Mouse (Mus musculus) testis, adult 2 months (tissue): ENCODE data around the gene Cblc. TPM values are rescaled to one million over a fixed set of nuclear protein-coding genes. Genes with fewer than 3 reads are reported as not detected.
A peak's percentile ranks its signal among the peaks of the same experiment; 100 is the strongest.

ENCODE experiments used
- H3K27ac ChIP-seq: fragments of 200-500 bp; 2 replicates; pipeline ENCODE4 v1.5.1; 2012; ENCODE audit warnings: low read depth, low read length; ENCODE audit not compliant: control insufficient read depth, insufficient read depth
- H3K27me3 ChIP-seq: fragments of 200-500 bp; 2 replicates; pipeline ENCODE4 v1.6.1; 2012; ENCODE audit warnings: mild to moderate bottlenecking, low read length, moderate library complexity; ENCODE audit not compliant: control insufficient read depth, insufficient read depth
- H3K36me3 ChIP-seq: fragments of 200-500 bp; 2 replicates; pipeline ENCODE4 v1.6.1; 2012; ENCODE audit warnings: mild to moderate bottlenecking, low read length; ENCODE audit not compliant: control insufficient read depth, insufficient read depth
- H3K4me1 ChIP-seq: fragments of 200-500 bp; 2 replicates; pipeline ENCODE4 v1.6.1; 2012; ENCODE audit warnings: low read length; ENCODE audit not compliant: control insufficient read depth, insufficient read depth
- H3K4me3 ChIP-seq: fragments of 200-500 bp; 2 replicates; pipeline ENCODE4 v1.5.1; 2012; ENCODE audit warnings: low read depth, mild to moderate bottlenecking, low read length, moderate library complexity, mixed read lengths; ENCODE audit not compliant: control insufficient read depth
- CTCF ChIP-seq: fragments of 200-500 bp; IDR thresholded peaks from 2 replicates; pipeline ENCODE4 v1.5.1; 2012; ENCODE audit warnings: low read depth, mild to moderate bottlenecking, inconsistent platforms, low read length, moderate library complexity; ENCODE audit not compliant: control insufficient read depth, insufficient read depth, insufficient replicate concordance
- POLR2A ChIP-seq: fragments of 200-500 bp; IDR thresholded peaks from 2 replicates; pipeline ENCODE4 v1.6.1; 2012; ENCODE audit warnings: low read depth, mild to moderate bottlenecking, inconsistent platforms, low read length, moderate library complexity; ENCODE audit not compliant: control insufficient read depth
- polyA plus RNA-seq: library from polyadenylated mRNA; depleted of rRNA; stranded (reverse); fragments of >200 nt; gene quantifications from 2 replicates; pipeline ENCODE4 v1.2.3, GENCODE M21; 2012

Cblc gene
- polyA plus RNA-seq, 1 experiment: not detected

GRCm38 (mm10) chr7:19748219-19749195, 48.1 kb downstream of the Cblc start:
- no peaks in the 10 kb centered on the region for H3K36me3 ChIP-seq
- TF ChIP-seq CTCF (no peak), POLR2A (no peak)
- peak overlapping the region; percentile 58 for H3K27ac ChIP-seq
- H3K4me1 ChIP-seq: peaks cover 45% of the 10 kb centered on the region
- peak overlapping the region; percentile 85 for H3K4me3 ChIP-seq
- no peaks in the 10 kb centered on the region for H3K27me3 ChIP-seq

GRCm38 (mm10) chr7:19747420-19748218, 49.0 kb downstream of the Cblc start:
- TF ChIP-seq CTCF: no peak
- Histone ChIP-seq H3K4me1 (peaks cover 45% of the 10 kb centered on the region), H3K36me3 (no peaks in the 10 kb centered on the region), H3K27ac (peak overlapping the region; percentile 40), H3K4me3 (peak overlapping the region; percentile 85), H3K27me3 (no peaks in the 10 kb centered on the region)

GRCm38 (mm10) chr7:19746426-19747201, 50.0 kb downstream of the Cblc start:
- Histone ChIP-seq H3K4me1 (peaks cover 45% of the 10 kb centered on the region), H3K27ac (peak overlapping the region; percentile 40; the same call in 1 of the 2 replicates), H3K4me3 (no peak overlapping the region), H3K36me3 (no peaks in the 10 kb centered on the region), H3K27me3 (no peaks in the 10 kb centered on the region)
- no peak for TF ChIP-seq CTCF
- TF ChIP-seq POLR2A: no peak

GRCm38 (mm10) chr7:19745971-19746370, 50.6 kb downstream of the Cblc start:
- Histone ChIP-seq H3K27me3 (no peaks in the 10 kb centered on the region), H3K4me3 (no peak overlapping the region), H3K27ac (no peak overlapping the region; the same call in 1 of the 2 replicates), H3K4me1 (peaks cover 47% of the 10 kb centered on the region), H3K36me3 (no peaks in the 10 kb centered on the region)
- no peak for TF ChIP-seq CTCF
- TF ChIP-seq POLR2A: no peak

- Histone ChIP-seq H3K4me1 (peaks cover 37% of the 10 kb centered on the region), H3K36me3 (no peaks in the 10 kb centered on the region), H3K27ac (peak overlapping the region; percentile 66), H3K4me3 (no peak overlapping the region), H3K27me3 (no peaks in the 10 kb centered on the region)
- TF ChIP-seq POLR2A: no peak
- no peak for TF ChIP-seq CTCF
Observed at GRCm38 (mm10) chr7:19744590-19745385, 51.8 kb downstream of the Cblc start.

- Histone ChIP-seq H3K27me3 (no peaks in the 10 kb centered on the region), H3K4me1 (peaks cover 30% of the 10 kb centered on the region), H3K27ac (no peak overlapping the region), H3K36me3 (no peaks in the 10 kb centered on the region), H3K4me3 (no peak overlapping the region)
- no peak for TF ChIP-seq POLR2A
- no peak for TF ChIP-seq CTCF
Observed at GRCm38 (mm10) chr7:19743791-19744190, 52.8 kb downstream of the Cblc start.
